Mouse (Mus musculus): ENCODE results near the gene Spp2.

The Spp2 gene

DNA sequence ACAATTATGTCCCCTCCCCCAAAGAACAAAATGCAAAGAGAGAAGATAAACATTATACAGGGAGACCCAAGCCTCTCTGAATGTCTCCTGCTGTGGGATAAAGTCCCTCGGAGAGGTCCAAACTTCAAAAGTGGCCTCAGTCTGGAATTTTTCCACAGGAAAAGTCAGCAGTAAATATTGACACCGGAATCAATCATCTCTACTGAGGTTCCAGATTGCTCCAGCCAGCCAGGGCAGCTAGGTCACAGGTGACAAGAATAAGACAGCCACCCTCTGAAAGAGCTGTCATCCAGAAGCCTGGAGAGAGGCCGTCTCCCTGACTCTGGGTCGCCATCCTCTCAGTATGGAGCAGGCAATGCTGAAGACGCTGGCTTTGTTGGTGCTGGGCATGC lies at the start of gene Spp2:
Gene Spp2 (plus strand): TSS at position 155 of the 392 bp plus-strand sequence.
- DNase-seq, result no peak

DNA sequence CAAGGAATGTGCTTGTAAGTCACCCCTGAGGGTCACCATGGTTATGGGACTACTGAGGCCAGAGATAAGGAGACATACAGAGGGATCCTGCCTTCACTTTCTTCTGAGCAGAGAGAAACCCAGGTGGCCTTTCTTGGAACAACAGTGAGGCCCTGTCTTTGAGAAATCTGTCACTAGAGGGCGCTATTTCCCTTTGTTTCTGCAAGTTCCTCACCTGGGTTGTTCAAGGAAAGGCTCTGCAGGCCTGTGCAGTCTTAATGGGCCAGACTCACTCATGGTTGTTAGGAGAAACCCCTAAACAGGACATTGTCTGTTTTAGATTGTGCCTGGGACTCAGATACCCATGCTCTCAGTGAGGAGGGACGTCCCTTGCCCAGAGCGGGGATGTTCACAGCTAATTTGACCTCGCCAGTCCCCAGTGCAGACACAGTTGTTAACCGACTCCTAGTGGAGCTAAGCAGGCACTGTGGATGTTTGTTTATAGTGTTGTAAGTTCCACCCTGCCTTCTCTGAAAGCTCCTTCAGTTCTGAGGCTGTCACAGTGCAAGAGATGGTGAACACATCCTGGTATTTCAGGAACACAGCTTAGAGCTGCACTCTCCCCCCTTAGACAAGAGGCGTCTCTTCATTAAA lies 49.2 kb upstream of the Spp2 start:
- peak; percentile 89 to 92 for DNase-seq

DNA sequence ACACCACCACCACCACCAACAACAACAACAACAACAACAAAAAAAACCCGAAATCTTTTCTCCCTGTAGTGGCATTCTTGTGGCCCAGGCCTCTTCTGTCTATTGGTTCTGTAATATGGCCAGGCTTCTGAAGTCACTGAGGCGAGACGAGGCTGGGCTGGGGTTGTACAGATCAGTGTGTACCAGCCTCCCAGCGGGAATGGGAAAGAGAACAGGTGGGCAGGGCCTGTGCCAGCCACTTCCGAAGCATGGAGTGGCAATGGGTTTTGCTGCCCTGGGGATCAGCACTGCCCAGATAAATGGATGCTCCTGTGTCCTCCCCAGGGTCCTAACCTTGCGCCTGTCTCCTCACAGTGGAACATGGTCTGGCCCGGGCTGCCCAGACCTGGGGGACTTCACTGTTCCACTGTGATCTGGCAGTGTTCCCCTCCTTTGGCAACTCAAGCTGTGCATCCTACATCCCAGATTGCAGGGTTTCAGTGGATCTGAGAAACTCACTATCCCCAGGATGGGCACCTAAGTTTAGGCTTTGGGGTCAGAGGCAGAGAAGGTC lies 48.6 kb upstream of the Spp2 start:
- DNase-seq, result peak; percentile 94 to 96

DNA sequence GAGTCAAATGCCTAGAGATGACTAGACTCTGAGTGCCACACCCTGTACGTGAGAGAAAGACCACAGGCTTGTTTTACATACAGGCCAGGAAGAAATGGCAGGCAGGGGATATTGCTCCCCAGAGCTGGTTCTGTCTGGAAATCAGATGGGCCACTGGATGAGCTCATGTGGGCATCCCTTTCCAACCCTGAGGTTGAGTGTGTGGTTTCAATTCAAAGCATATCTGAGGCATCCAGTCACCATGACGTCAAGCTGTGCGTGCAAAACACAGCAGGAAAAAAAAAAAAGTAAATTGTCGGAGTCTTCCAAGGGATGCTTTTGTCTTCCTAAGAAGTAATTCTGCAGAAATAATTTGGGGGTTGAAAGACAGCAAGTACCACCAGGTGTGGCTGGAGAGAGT lies 45.7 kb upstream of the Spp2 start:
- no peak for DNase-seq

DNA sequence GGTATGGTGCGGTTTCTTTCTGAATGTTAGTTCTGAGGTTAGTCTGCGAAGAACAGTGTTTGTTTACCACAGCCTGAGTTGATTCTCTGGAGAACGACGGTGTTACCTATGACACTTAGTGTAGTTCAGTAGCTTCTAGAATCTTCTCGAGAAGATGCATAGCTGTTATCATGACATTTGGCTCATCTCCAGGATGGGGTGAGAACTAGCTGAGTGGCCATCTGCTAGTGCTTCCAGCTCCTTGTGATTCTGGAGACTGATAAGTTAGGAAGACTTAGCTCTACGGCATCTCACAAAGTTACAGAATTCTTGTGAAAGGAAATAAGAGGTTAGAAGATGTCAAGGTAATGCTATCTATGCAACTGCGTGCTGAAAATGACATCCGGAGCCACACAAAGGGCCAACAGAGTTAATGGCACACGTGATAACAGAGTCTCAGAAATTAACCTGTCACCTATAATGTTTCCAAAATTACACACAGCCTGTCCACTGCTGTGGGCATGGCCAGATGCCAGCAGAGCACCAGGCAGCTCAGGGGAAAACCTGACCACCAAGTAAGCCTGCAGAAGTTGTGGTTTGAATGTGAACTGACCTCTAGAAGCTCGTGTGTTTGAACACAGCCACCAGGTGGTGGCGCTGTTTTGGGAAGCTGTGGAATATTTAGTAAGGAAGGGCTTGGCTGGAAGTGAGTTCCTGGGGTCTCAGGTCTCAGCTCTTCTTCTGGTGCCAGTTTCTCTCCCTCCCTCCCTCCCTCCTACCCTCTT lies 39.7 kb upstream of the Spp2 start:
- peak; percentile 53 to 65 for DNase-seq

DNA sequence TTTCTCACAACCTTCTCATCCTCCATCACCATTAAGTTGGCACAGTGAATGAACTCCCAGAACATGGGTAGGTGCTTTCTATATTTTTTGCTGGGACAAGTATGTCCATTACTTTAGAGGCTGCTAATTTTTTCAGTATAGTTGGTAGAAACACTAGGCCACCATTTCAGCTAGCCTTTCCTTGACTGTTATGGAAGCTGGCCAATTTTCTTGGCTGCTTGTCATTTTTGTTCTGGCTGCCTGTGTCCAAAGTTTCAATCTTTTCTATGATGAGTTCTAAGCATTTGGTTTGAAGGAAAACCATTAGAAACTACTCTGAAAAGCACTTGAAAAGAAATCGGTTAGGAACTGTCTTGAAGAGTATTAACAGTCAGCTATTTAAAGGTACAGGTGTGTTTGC lies 28.3 kb upstream of the Spp2 start:
- DNase-seq, result no peak

DNA sequence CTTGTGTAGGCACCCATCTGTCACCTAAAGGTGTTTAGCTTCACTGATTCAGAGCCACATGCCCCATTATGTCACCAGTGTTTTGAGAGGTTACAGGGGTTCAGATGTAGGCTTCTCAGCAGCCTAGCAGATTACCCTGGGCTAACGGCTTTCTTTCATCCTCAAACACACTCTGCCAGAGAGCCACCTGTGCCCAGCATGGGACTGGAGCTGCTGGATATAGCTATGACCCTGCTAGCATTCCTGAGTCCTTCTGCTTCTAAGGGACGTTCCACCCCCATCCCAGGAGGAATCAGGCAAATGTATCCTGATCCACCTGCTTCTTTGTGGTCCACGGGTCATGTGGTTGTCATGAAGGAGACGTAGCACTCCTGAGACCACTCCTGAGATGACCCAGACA lies 15.1 kb upstream of the Spp2 start:
- DNase-seq, result peak; percentile 41 to 60

DNA sequence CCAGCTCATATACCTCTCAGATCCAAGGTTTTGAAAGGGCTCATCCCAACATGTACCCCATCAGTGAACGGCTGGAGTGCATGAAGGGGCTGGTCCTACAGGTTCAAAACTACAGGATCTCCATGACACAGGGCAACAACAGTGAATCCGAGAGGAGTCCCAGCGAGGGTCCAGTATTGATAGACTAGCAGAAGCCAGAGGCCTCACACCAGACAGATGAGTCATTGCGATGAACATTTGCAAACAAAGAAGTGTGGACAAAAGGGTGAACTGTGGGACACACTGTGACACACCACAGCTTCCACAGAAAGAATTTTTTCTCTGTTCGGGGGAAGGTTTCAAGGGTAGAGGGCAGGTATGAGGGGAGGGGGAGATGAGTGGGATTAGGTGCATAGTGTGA lies 13.4 kb upstream of the Spp2 start:
- DNase-seq, result no peak

DNA sequence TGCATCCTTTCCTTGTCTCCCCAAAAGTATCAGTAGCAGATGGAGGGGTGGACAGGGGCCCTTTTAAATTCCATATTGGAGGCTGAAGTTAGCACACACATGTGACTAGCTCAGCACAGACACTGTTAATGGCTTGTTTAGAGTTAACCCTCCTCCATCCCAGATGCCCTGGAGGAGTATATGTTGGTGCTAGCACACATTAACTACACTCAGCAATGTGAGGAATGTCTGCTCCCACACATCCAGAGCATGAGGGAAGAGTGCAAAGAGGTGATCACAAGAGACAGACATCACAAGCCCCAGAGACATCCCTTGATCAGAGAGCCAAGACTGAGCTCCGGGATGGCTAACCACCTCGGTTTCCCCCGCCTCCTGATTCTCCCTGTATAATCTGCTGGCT lies 3.4 kb upstream of the Spp2 start:
- DNase-seq, result no peak

DNA sequence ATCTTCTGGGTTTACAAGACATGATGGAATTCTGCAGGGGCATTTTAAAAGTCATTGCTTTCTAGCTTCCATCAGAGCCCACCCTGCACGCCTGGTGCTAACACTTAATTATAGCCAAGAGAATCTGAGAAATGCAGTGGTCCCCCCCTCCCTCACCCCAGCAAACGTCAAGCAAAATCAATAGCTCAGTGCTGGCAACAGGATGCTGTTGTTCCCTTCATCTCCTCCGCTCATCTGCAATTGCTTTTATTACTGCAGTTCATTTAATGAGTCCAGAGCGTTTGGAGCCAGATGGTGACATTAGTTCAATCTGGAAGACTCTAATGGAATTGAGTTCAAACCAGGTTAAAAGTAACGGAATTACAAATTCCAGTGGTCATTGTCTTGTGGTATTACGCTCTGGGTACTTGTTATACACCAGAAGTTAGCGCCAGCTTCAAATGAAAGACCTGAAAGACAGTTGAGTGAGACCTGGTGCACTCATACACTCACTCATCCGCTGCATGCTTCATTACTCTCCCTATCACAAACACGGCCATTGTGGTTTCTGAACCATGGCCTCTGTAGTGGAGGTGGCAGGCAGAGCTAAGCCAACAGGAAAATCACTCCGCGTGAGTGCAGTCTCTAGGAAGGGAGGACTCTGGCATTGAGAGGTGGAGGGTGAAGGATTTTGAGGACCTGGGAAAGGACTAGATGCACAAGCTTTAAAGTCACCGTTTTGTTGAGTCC lies 519 bp upstream of the Spp2 start:
- no peak for DNase-seq

DNA sequence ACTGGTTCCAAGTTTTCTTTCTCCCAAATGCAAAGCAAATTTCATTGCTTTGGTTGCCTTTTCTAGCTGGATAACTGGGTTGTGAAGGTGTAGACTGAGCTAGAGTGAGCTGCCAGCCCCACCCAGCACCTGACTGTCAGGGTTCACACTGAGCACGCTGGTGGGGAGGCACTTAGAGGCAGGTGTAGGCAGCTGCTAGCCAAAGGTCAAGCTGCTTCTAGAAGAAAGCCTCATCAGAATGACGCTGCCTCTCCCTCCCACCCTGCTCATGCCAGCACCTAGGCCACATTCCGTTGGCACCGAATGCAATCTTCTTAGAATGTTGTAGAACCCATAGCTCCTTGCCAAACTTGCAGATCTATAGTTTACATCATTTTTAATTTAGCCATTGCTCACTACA lies 1.6 kb downstream of the Spp2 start:
- no peak for DNase-seq

DNA sequence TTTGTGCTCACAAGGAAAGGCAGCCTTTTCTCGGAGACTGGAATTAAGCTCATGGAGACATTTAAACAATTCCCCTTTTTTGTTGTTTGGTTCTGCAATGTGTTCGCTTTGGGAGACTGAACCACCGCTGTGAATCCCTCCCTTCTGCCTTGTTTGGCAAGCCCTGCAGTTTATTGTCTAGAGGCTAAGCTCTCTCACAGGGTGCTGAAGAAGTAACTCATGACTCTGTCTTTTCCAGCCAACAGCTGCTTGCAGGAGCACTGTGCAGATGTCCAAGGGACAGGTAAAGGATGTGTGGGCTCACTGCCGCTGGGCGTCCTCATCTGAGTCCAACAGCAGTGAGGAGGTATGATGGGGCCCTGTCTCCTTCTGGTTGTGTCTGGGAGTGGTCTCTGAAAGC lies 5.3 kb downstream of the Spp2 start:
- no peak for DNase-seq

DNA sequence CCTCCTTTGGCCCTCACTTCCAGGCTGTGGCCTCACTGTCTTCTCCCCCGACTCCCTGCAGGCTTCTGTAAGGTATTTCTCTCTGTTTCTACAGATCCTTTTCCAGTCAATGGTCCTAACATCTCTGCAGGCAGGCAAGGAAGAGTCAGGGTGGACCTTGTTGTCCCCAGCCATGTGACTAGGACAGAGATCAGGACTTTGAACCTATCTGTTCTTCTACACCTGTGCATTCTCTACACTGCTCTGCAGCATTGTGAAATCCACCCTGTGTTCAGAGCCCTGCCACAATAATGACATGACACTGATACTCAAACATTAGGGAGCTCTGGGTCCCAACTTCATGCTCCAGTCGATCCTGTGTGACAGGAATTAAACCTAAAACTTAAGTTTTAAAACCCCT lies 12.2 kb downstream of the Spp2 start:
- no peak for DNase-seq

DNA sequence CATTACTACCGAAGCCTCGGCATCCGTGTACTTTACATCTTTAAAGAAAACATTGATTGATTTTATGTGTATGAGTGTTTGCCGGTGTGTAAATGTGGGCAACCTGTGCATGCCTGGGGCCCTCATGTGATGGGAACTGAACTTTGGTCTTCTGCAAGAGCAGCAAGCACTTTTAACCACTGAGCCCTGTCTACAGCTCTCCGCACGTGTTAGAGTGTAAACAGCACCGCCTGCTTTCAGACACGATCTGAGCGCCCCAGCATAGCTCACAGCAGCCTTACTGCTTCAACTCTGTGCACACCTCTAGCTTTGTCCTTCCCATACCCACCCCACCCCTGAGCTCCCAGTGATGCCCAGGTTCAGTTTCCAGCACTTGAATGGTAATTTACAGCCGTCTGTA lies 15.3 kb downstream of the Spp2 start:
- DNase-seq, result no peak

DNA sequence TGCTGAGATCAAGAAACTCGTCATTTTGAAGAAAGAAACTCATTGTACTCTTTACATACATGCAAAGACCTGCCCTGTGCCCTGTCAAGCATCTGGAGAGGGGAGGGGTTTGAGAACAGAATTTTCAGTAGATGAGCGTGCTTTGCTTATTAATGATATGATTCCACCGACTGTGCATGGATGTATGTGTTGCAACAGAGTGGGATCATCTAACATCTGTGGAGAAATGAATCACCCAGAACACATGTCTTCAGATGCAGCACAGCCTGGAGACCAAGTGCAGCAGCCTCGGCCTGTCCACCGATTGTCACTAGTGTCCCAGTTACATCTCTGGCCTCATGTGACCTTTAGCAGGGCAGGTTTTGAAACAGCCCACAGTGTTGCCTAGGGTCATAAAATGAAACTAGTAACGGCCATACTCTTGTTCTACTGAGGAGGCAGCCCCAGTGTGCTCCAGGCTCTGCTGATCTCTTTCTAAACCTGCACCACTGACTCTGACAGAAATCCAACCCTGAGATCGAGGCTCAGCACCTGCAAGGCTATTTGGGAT lies 16.2 kb downstream of the Spp2 start:
- no peak for DNase-seq

DNA sequence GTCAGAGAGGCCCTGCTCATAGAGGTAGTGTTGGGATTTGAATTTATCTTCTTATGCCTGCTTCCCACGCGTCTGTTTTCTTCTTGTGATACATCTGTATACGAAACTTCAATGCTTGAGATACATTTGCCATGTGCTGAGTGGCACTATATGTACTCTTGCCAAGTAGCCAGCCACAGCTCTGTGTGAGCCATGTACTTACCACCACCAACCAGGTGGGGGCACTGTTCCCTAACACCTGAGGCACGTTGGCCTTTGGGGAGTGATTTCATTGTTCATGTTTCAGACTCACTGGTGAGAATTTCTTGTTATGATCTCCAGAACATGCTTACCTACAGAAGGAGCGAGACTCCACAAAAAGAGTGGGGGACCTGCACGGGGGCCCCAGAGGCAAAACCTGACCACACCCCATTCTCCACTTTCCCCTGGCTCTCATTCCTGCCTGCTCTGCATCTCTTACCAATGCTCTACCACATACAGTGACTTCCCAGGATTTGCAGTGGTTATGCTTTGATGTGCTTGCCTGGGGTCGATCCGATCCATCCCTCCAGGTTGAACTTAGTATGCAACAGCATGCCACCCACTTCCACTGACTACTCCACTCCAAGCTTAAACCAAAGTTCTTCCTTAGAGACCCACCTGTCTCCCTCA lies 18.0 kb downstream of the Spp2 start:
- peak; percentile 87 to 93 for DNase-seq

DNA sequence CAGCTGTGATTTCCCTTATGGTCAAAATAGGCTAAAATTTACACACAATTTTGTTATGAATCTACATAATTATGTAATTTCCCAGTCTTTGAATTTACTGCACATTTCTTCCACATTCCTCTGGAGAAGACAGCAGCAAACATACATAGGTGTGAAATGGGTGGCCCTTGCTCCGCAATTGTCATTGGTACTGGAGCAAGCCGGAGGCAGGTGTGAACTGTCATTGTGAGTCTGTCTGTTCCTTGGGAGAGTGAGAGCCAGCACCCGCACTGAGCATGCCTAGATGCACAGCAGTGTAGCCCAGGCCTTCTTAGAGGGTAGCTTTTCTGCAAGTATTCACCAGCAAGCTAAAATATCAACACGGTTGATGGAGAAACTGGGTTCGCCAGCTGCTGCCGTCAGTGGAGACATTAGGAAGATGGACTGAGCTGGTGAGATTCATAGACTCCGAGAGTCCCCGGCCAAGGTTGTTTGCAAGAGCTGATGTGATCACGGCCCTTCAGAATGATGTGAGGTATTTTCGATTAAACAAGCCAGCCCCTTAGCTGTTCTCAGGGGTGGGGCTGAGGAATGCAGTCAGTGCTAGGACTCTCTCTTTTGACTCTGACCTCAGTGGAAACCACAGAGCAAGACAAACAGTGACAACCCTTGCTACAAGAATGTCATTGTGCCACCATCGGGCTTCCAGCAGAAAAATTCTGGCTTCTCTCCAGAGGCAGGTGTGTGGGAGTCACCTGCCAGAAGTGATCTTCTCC lies 21.4 kb downstream of the Spp2 start:
- no peak for DNase-seq

DNA sequence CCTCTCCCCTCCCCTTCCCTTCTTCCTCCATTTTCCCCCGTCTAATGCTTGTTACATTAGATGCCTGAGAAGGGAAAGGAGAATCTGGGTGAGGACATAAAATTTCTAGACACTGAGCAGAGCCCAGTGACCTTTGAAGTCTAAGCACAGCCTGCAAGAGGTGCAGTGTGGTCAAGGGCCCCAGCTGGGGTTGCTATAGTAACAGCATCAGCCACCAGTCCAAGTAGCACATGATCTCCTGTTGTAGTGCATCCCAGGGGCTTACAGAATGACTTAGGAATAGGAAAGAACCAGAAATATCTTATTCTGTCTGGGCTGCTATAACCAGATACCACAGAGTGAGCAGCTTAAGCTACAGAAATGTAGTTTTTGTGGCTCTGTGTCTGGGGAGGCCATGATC lies 22.7 kb downstream of the Spp2 start:
- DNase-seq, result no peak

DNA sequence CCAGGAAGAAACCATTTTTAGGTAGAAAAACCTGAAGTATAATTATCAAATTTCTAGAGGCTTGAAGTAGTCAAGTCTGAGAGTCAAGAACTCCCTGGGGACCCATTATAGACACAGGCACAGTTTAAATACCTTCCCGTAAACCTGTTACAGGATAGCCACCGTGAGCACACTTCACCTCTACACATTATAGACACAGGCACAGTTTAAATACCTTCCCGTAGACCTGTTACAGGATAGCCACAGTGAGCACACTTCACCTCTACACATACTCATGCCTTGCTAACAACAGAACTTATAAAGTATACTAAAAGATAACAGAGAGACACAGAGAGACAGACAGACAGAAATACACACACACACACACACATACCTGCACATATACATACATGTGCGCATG lies 24.5 kb downstream of the Spp2 start:
- no peak for DNase-seq

DNA sequence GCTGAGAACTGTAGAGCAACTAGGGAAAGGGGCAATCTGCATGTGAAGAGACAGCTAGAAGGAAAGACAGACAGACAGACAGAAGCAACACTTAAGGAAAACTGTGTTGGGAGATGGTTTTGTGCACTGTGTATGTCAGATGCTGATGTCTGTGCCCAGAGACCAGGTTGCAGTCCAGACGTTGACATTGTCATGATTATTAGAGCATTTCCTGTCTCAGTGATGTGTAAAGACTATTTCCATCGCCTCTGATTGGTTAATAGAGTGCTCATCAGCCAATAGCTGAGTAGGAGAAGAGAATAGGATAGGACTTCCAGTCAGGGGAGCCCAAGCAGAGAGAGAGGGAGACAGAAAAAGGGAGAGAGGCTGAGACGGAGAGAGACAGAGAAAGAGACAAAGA lies 25.8 kb downstream of the Spp2 start:
- DNase-seq, result no peak

DNA sequence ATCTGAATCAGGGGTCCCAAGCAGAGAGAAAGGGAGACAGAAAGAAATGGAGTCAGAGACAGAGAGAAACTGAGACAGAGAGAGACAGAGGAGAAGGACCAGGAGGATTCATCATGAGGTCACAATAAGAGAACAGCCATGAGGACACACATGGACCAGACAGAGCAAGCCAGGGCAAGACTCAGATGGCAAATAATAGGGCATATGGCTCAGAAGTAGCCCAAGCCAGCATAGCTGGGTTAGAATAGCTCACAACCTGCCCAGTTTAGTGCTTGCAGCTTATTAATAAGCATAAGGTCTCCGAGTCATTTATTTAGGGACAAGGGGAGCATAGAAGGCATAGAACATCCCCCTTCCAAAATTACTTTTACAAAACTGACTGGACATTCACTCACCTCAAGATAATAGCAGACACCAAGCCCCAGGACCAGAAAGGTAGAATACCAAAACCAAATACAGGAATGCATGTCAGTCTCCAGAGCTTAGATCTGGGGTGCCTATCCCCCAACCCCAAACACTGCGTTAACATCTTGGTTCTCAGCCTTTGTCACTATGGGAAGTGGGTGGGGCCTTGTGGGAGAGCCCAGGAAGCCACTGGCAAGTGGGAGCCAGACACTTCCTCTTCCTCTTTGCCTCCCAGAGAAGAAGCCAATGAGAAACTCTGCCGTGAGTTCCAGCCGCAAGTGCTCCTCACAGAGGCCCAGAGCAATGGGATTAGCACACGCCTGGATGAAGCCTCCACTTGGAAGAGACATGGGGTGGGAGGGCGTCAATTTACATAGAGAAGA lies 26.5 kb downstream of the Spp2 start:
- DNase-seq, result peak; percentile 27 to 51
